Mouse (Mus musculus): Measurements from ENCODE around the gene Cmtm7. TPM values are rescaled to one million over a fixed set of nuclear protein-coding genes. Genes with fewer than 3 reads are reported as not detected.

Cmtm7 gene
- polyA plus RNA-seq, 1 experiment from 2014 or later = 37.0 TPM

DNA sequence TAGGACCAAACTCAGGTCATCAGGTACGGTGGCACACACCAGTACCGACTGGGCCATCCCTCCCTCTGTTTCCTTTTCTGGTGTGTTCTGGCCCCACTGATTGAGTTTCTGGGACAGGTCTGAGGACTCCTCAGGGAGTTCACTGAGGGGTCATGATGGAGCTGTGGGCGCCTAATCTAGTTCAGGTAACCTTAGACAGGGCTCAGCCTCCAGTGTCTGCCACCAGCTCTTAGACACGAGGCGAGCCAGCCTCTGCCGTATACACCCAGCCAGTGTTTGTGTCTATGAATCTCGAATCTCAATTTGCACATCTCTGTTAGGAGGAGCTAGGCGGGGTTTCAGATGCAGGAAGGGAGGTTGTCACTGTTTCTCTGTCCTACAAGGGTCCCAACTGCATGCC, 8.3 kb upstream of the Cmtm7 start:
- Histone ChIP-seq H3K9me3 (no peaks in the 10 kb centered on the region), H3K27me3 (replicated peaks) (no peaks in the 10 kb centered on the region), H3K9ac (no peak overlapping the region), H3K27ac (no peak overlapping the region), H3K4me2 (replicated peaks) (no peak overlapping the region), H3K4me3 (no peak overlapping the region), H3K4me1 (peaks cover 6% of the 10 kb centered on the region; the same call in 1 of the 2 replicates), H3K36me3 (no peaks in the 10 kb centered on the region)
- ATAC-seq (ENCODE audit: low FRiP score, low read depth) = no peak
- WGBS = 86% methylated on average over 8 of the region's 8 CpGs

DNA sequence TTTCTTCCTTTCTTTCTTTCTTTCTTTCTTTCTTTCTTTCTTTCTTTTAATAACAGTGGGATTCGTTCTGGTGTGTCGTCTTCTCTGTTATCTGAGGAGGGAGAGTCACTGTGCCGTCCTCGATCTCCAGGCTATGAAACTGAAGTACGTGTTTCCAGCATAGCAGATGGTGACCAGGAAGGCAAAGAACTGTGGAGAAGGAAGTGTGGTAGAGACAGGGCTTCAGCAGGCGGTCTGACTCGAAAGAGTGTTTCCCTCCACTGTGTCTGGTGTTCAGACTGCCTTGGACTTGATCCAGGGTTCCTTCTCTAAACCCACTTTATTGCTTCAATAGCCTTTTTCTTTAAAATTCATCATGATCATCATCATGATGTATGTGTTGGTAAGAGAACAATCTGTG, 7.9 kb upstream of the Cmtm7 start:
- ATAC-seq (ENCODE audit: low FRiP score, low read depth) = no peak
- no peak overlapping the region for H3K27ac ChIP-seq
- no peak overlapping the region for H3K4me2 ChIP-seq (replicated peaks)
- no peaks in the 10 kb centered on the region for H3K9me3 ChIP-seq
- no peaks in the 10 kb centered on the region for H3K36me3 ChIP-seq
- no peak overlapping the region for H3K4me3 ChIP-seq
- WGBS = 86% methylated on average over 7 of the region's 7 CpGs
- peaks cover 6% of the 10 kb centered on the region; the same call in 1 of the 2 replicates for H3K4me1 ChIP-seq
- H3K27me3 ChIP-seq (replicated peaks) = no peaks in the 10 kb centered on the region
- no peak overlapping the region for H3K9ac ChIP-seq

DNA sequence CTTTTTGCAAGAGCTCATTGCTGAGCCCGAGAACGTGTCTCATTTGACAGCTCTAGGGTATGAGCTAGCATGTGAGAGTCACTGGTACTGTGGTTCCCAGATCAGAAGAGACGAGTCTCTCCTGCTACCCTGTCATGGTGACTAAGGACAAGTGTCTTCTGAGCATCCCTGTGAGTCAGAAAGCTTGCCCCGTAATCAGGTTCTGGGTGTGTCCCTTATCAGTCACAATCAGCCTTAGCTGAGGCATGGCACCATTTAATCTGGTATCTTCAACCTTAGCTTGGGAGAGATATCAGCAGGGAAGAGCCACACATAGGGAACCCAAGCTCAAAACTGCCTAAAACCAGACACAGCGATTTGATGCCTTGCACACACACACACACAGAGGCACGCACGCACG, 7.0 kb upstream of the Cmtm7 start:
- Histone ChIP-seq H3K27me3 (replicated peaks) (no peaks in the 10 kb centered on the region), H3K4me1 (peaks cover 6% of the 10 kb centered on the region; the same call in 1 of the 2 replicates), H3K4me3 (no peak overlapping the region), H3K9ac (no peak overlapping the region), H3K27ac (no peak overlapping the region), H3K4me2 (replicated peaks) (no peak overlapping the region), H3K36me3 (no peaks in the 10 kb centered on the region), H3K9me3 (no peaks in the 10 kb centered on the region)
- no peak for ATAC-seq (ENCODE audit: low FRiP score, low read depth)
- 88% methylated on average over 8 of the region's 8 CpGs for WGBS

DNA sequence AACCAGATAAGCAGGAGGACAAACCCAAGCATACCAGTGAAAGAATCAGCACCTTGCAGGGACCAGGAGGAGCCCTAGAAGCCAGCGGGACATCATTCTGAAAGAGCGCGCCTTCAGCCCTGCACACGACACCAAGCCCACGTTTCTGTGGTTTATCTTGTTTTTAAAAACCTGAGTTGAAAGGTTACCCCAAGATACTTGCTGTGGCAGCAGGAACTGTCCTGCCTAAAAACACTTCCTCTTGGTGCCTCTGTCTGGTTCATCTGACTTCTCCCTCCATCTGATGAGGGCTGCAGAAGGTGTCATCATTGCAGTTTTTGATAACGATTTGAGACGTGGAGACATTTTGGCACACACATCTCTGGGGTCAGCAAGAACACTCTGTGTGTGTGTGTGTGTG, 6.1 kb upstream of the Cmtm7 start:
- Histone ChIP-seq H3K4me3 (no peak overlapping the region), H3K4me2 (replicated peaks) (no peak overlapping the region), H3K36me3 (no peaks in the 10 kb centered on the region), H3K27ac (no peak overlapping the region), H3K9ac (no peak overlapping the region), H3K9me3 (no peaks in the 10 kb centered on the region), H3K27me3 (replicated peaks) (no peaks in the 10 kb centered on the region), H3K4me1 (peaks cover 6% of the 10 kb centered on the region; the same call in 1 of the 2 replicates)
- WGBS = 90% methylated on average over 7 of the region's 7 CpGs
- no peak for ATAC-seq (ENCODE audit: low FRiP score, low read depth)

DNA sequence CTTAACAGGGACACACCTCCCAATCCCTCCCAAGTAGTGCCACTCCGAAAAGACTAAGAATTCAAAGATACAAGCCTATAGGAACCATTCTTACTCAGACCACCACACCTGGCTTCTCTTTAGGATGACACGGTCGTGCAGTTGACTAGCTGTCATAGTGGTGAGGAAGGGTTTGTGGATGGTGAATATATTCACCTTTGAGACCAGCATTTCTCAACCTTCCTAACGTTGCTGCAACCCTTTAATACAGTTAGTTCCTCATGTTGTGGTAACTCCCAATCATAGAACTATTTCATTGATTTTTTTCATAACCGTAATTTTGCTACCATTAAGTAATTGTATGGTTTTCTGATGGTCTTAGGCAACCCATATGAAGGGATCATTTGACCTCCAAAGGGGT, 5.5 kb upstream of the Cmtm7 start:
- H3K27me3 ChIP-seq (replicated peaks) = no peaks in the 10 kb centered on the region
- H3K4me3 ChIP-seq = no peak overlapping the region
- no peaks in the 10 kb centered on the region for H3K36me3 ChIP-seq
- no peak overlapping the region for H3K9ac ChIP-seq
- H3K27ac ChIP-seq = no peak overlapping the region
- H3K9me3 ChIP-seq = no peaks in the 10 kb centered on the region
- H3K4me1 ChIP-seq = peaks cover 6% of the 10 kb centered on the region; the same call in 1 of the 2 replicates
- 91% methylated on average over 5 of the region's 5 CpGs for WGBS
- H3K4me2 ChIP-seq (replicated peaks) = no peak overlapping the region
- no peak for ATAC-seq (ENCODE audit: low FRiP score, low read depth)

DNA sequence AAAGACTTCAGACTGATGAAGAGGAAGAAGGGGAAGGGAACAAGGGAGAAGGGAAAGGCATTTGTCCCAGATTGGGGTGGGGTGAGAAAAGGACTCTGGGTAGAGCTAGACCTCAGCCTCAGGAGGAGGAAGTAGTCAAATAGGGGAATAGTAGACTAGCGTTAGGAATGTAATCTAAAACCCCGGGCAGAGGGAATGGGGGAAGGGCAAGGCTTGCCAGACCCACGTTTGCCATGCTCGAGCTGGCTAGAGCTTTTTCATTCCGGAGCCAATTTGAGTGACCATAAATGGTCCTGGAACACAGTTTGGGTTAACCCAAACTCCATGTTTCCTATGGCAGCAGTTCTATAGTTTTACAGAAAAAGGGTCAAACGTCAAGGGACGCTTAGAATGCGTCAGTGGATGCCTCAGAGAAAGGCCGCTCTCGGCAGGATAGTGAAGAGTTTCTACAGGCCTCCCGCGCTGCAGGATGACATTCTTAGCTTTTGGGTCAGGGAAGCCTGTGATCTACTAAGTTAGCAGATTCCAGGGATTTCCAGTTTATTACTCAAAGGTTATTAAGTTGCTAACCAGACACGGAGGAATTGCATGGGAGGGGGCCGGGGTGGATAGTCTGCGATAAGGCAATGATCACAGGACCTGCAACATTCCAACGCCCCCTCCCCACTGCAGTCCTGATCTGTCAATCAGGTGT, 3.9 kb upstream of the Cmtm7 start:
- Histone ChIP-seq H3K27ac (no peak overlapping the region), H3K27me3 (replicated peaks) (no peaks in the 10 kb centered on the region), H3K36me3 (no peaks in the 10 kb centered on the region), H3K4me3 (no peak overlapping the region), H3K9me3 (no peaks in the 10 kb centered on the region), H3K4me1 (peaks cover 19% of the 10 kb centered on the region), H3K4me2 (replicated peaks) (peak overlapping the region; percentile 18; the same call in 1 of the 2 replicates), H3K9ac (no peak overlapping the region)
- 11% methylated on average over 16 of the region's 16 CpGs for WGBS
- ATAC-seq (ENCODE audit: low FRiP score, low read depth) = no peak

DNA sequence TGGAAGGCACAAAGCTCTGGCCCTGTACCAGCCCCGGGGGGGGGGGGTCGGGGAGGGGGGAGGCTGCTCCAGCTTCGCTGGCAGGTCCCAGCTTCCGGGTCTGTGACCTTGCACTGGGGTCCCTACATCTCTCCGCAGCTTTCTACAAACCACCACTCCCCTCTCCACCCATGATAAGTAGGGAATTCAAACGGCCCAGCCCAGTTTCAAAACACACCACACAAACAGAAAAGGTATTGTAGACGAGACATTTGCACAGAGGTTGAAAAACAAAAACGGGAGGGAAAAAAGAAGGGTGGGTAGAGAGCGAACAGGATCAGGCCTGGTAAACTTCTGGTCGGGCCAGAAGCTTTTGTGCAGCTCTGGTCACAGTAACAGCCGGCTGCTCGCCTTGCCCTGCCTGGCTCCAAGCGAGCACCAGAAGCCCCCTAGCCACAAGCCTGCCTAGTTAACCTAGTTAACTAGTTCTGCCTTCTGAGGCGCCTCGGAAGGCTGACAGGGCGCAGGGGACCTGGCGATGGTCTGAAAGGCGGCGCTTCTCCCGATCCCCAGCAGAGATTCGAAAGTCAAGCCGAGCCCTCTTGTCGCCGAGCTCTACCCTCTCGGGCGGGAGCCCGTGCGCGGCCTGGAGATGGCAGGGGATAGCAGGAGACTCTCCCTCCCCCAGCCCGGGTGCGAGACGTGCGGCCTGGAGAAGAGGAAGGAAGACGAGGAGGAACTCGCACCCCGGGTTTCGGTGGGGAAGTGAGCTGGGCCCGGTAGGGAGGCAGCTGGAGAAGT, 720 bp downstream of the Cmtm7 start:
- peak; percentile 48 for ATAC-seq (ENCODE audit: low FRiP score, low read depth)
- H3K27ac ChIP-seq = peak overlapping the region; percentile 8; the same call in 1 of the 2 replicates
- under 1% methylated on average over 35 of the region's 38 CpGs for WGBS

DNA sequence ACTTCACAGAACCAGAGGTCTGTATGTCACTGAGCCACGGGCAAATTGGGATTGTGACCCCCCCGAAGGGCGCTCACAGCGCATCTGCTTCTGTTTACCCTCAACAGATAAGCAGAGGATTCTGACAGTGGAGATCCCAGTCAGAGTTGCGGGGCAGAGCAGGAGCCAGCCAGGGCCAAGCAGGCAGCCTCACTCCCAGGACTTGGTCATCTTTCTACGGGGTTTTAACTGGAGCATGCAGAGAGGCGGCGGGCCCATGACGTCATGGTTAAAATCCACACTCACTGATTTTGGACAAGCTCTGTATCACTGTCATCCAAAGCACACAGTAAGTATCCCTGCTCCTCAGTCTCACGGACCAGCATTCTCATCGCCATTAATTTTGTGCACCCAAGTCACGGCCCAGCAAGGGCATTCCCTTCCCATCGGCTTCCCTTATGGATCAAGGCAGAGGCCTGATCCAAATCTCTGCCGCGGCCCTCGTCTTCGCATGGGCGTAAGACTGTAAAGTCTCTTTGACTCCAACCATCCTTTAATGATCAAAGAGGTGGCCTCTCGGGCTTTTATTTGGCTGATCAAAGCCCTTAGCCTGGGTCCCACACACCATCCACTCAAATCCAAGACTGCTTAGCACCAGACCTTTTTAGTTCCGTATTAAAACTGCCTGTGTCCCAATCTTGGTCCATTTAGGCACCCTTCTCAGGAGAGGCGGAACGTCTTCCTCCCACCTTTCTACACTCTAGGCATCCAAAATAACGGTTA, 1.5 kb downstream of the Cmtm7 start:
- Histone ChIP-seq H3K4me1 (peaks cover 21% of the 10 kb centered on the region), H3K27ac (no peak overlapping the region), H3K4me2 (replicated peaks) (peak overlapping the region; percentile 93), H3K36me3 (no peaks in the 10 kb centered on the region), H3K4me3 (peak overlapping the region; percentile 52), H3K9ac (peak overlapping the region; percentile 72; the same call in 1 of the 2 replicates), H3K27me3 (replicated peaks) (no peaks in the 10 kb centered on the region), H3K9me3 (no peaks in the 10 kb centered on the region)
- ATAC-seq (ENCODE audit: low FRiP score, low read depth) = 0 out of 2 replicates have a peak, but pooled peaks have one; percentile 21
- 27% methylated on average over 23 of the region's 23 CpGs for WGBS

More for the DNA sequence above, 720 bp downstream of the Cmtm7 start:
- peaks cover 23% of the 10 kb centered on the region for H3K4me1 ChIP-seq
- H3K36me3 ChIP-seq = no peaks in the 10 kb centered on the region
- H3K27me3 ChIP-seq (replicated peaks) = no peaks in the 10 kb centered on the region
- H3K9me3 ChIP-seq = no peaks in the 10 kb centered on the region
- H3K4me2 ChIP-seq (replicated peaks) = peak overlapping the region; percentile 93
- peak overlapping the region; percentile 52 for H3K4me3 ChIP-seq
- H3K9ac ChIP-seq = peak overlapping the region; percentile 72

DNA sequence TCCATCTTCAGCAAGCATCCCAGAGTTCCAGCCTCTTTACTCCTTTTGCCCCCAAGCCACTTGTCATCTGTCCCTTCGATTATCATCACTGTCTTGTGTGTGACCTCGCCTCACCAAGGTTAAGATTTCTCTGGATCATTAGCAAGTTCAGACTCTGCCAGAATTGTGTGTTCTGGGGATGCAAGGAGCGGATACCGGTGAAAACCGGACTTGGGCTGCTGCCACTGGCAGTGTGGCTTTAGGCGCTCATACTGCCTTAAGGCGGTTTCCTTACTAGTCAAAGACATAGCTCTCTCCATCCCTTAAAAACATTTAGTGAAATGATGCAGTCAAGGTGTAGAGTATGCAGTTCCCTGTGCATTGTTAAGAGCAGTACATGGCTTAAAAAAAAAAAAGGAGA, 2.8 kb downstream of the Cmtm7 start:
- peaks cover 27% of the 10 kb centered on the region for H3K4me1 ChIP-seq
- no peak overlapping the region for H3K4me2 ChIP-seq (replicated peaks)
- H3K4me3 ChIP-seq = no peak overlapping the region
- H3K9me3 ChIP-seq = no peaks in the 10 kb centered on the region
- H3K9ac ChIP-seq = no peak overlapping the region
- WGBS = 93% methylated on average over 7 of the region's 7 CpGs
- no peaks in the 10 kb centered on the region for H3K27me3 ChIP-seq (replicated peaks)
- ATAC-seq (ENCODE audit: low FRiP score, low read depth) = no peak
- H3K27ac ChIP-seq = no peak overlapping the region
- H3K36me3 ChIP-seq = no peaks in the 10 kb centered on the region

DNA sequence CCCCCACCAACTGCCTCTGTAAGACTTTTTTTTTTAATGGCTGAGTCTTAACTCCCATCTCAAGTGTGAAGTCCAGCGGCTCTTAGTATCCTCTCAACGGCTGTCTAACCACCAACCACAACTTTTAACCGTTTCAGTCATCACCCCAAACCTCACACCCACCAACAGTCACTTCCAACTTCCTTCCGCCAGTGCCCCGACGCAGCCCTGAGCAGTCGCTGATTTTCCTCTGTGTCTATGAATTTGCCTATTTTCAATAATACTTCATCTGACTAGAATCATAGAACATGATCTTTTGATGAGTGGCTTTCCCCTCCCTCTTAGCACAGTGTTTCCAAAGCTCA, 3.6 kb downstream of the Cmtm7 start:
- WGBS = 86% methylated on average over 7 of the region's 7 CpGs
- no peaks in the 10 kb centered on the region for H3K27me3 ChIP-seq (replicated peaks)
- no peak overlapping the region for H3K4me3 ChIP-seq
- H3K4me2 ChIP-seq (replicated peaks) = no peak overlapping the region
- no peak overlapping the region for H3K9ac ChIP-seq
- H3K36me3 ChIP-seq = no peaks in the 10 kb centered on the region
- H3K4me1 ChIP-seq = peaks cover 27% of the 10 kb centered on the region
- H3K9me3 ChIP-seq = no peaks in the 10 kb centered on the region
- no peak overlapping the region for H3K27ac ChIP-seq
- ATAC-seq (ENCODE audit: low FRiP score, low read depth) = no peak

DNA sequence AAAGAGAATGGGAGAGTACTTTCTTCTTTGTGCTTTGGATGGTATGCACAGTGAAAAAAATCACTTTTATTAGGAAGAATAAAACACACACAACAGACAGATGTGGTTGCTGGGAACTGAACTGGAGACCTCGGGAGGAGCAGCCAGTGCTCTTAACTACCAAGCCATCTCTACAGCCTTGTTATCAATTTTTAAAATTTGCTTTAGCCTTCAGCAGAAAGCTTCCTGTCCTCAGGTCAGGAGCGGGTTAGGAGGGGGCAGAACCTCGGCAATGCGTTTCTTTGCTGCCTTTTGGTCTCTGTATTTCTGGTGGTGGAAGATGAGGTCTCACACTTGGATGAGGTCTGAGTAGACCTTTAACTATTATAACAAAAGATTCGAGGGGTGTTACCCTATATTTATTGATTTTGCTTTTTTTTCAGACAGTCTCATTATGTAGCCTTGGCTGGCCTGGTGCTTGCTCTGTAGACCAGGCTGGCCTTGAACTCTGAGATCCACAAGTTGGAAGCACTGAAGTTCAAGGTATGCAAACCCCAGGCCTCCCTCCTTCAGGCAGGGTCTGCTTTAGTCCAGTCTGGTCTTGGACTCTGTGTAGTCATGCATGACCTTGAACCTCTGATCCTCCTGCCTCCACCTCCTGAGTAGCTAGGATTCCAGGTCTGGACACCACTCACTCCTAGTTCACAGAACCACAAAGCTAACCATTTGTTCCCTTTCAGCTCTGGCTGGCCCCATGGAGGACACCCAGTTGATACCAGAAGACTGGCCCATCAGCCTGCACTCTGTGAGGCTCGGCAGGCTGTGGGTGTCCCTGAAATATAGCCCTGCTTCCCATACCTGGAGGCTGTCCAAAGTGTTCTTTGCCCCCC, 4.2 kb downstream of the Cmtm7 start:
- ATAC-seq (ENCODE audit: low FRiP score, low read depth) = no peak
- Histone ChIP-seq H3K4me1 (peaks cover 27% of the 10 kb centered on the region), H3K27me3 (replicated peaks) (no peaks in the 10 kb centered on the region), H3K27ac (no peak overlapping the region), H3K4me2 (replicated peaks) (no peak overlapping the region), H3K9ac (no peak overlapping the region), H3K36me3 (peaks cover 3% of the 10 kb centered on the region), H3K9me3 (no peaks in the 10 kb centered on the region), H3K4me3 (no peak overlapping the region)
- 88% methylated on average over 6 of the region's 6 CpGs for WGBS

Data from neural tube, embryonic 12.5 days (tissue).